Mouse (Mus musculus) midbrain, embryonic 11.5 days (tissue): ENCODE measurements around the gene Nfkbib. TPM values are rescaled to one million over a fixed set of nuclear protein-coding genes. Genes with fewer than 3 reads are reported as not detected.

ENCODE experiments used
- ATAC-seq: fragments of 200-750 bp; cut with Nextera tagmentation; 2 replicates; pipeline ENCODE4 v1.8.0; 2017; ENCODE audit warnings: moderate TSS enrichment, moderate library complexity; ENCODE audit not compliant: low FRiP score
- DNase-seq: peaks from one replicate; pipeline ENCODE4 v3.0.0; 2015; ENCODE audit warnings: low spot score; ENCODE audit errors: missing footprints
- H3K27ac ChIP-seq: fragments of 300-500 bp; sonication (generic); 2 replicates; pipeline ENCODE4 v1.5.1; 2014; ENCODE audit warnings: low read depth, low read length
- H3K27me3 ChIP-seq: fragments of 300-500 bp; sonication (generic); 2 replicates; pipeline ENCODE4 v1.6.1; 2014; ENCODE audit warnings: mild to moderate bottlenecking, low read length, moderate library complexity, mixed read lengths; ENCODE audit not compliant: control insufficient read depth, insufficient read depth
- H3K36me3 ChIP-seq: fragments of 300-500 bp; sonication (generic); 2 replicates; pipeline ENCODE4 v1.6.1; 2014; ENCODE audit warnings: mild to moderate bottlenecking, low read length, moderate library complexity, mixed read lengths; ENCODE audit not compliant: control insufficient read depth, insufficient read depth
- H3K4me1 ChIP-seq: fragments of 300-500 bp; sonication (generic); 2 replicates; pipeline ENCODE4 v1.6.1; 2014; ENCODE audit warnings: low read length; ENCODE audit not compliant: control insufficient read depth, insufficient read depth
- H3K4me2 ChIP-seq: fragments of 300-500 bp; sonication (generic); 2 replicates; pipeline ENCODE4 v1.6.1; 2014; ENCODE audit warnings: mild to moderate bottlenecking, moderate library complexity
- H3K4me3 ChIP-seq: fragments of 300-500 bp; sonication (generic); 2 replicates; pipeline ENCODE4 v1.5.1; 2014; ENCODE audit warnings: low read depth, low read length
- H3K9ac ChIP-seq: fragments of 300-500 bp; sonication (generic); 2 replicates; pipeline ENCODE4 v1.6.1; 2014; ENCODE audit warnings: low read length
- H3K9me3 ChIP-seq: fragments of 300-500 bp; sonication (generic); 2 replicates; pipeline ENCODE4 v1.6.1; 2016; ENCODE audit warnings: low read length; ENCODE audit not compliant: control insufficient read depth
- WGBS: fragments of 180-500 bp; shearing (Covaris S2); extraction: QIAGEN DNeasy Blood & Tissue Kit; methylation state at CpG from one replicate; pipeline ENCODE4 v1.1.7; 2014; 5-methylcytosine and 5-hydroxymethylcytosine counted together
- polyA plus RNA-seq: library from polyadenylated mRNA; unstranded; fragments of >200 nt; fragmentation: Nextera tagmentation; extraction: Ambion mirVana; gene quantifications from 2 replicates; pipeline ENCODE4 v1.2.1, GENCODE M21; 2014

Nfkbib gene
- polyA plus RNA-seq, 1 experiment from 2014 or later, result 43.9 TPM

GRCm38 (mm10) chr7:28765211-28765610 is 2.1 kb downstream of the Nfkbib start:
- H3K9ac ChIP-seq, result no peak overlapping the region
- H3K4me3 ChIP-seq, result peak overlapping the region; percentile 78
- DNase-seq, result no peak

GRCm38 (mm10) chr7:28761907-28762306 is 5.4 kb downstream of the Nfkbib start:
- peaks cover 5% of the 10 kb centered on the region; the same call in 1 of the 2 replicates for H3K36me3 ChIP-seq
- H3K27ac ChIP-seq, result no peak overlapping the region
- no peak overlapping the region for H3K9ac ChIP-seq
- H3K4me2 ChIP-seq, result no peak overlapping the region
- no peak for ATAC-seq
- H3K27me3 ChIP-seq, result no peaks in the 10 kb centered on the region
- H3K4me3 ChIP-seq, result no peak overlapping the region
- no peaks in the 10 kb centered on the region for H3K9me3 ChIP-seq
- peaks cover 7% of the 10 kb centered on the region for H3K4me1 ChIP-seq
- 89% methylated on average over 9 of the region's 9 CpGs for WGBS
- no peak for DNase-seq

More at GRCm38 (mm10) chr7:28765211-28765610, 2.1 kb downstream of the Nfkbib start:
- Histone ChIP-seq H3K27me3 (no peaks in the 10 kb centered on the region), H3K9me3 (no peaks in the 10 kb centered on the region), H3K4me1 (peaks cover 15% of the 10 kb centered on the region), H3K27ac (no peak overlapping the region), H3K36me3 (no peaks in the 10 kb centered on the region; the same call in 1 of the 2 replicates), H3K4me2 (no peak overlapping the region; the same call in 1 of the 2 replicates)
- 88% methylated on average over 6 of the region's 6 CpGs for WGBS
- no peak for ATAC-seq

GRCm38 (mm10) chr7:28758623-28759022 is 8.7 kb downstream of the Nfkbib start:
- peaks cover 9% of the 10 kb centered on the region for H3K27me3 ChIP-seq
- H3K36me3 ChIP-seq, result peaks cover 6% of the 10 kb centered on the region
- no peak overlapping the region for H3K27ac ChIP-seq
- peaks cover 6% of the 10 kb centered on the region for H3K4me1 ChIP-seq
- no peak overlapping the region for H3K9ac ChIP-seq
- no peak overlapping the region for H3K4me3 ChIP-seq
- H3K9me3 ChIP-seq, result no peaks in the 10 kb centered on the region
- no peak overlapping the region for H3K4me2 ChIP-seq
- no peak for DNase-seq
- no peak for ATAC-seq
- WGBS, result 82% methylated on average over 13 of the region's 13 CpGs

- peak; percentile 19; the same call in 1 of the 2 replicates for ATAC-seq
- Histone ChIP-seq H3K9me3 (no peaks in the 10 kb centered on the region), H3K27ac (no peak within 1 kb of the TSS), H3K9ac (0 out of 2 replicates have a peak within 1 kb of the TSS, but pooled peaks have one; percentile 9), H3K4me3 (no peak within 1 kb of the TSS), H3K4me2 (peak within 1 kb of the TSS; percentile 30; the same call in 1 of the 2 replicates), H3K27me3 (peaks cover 9% of the 10 kb centered on the region), H3K4me1 (peaks cover 6% of the 10 kb centered on the region), H3K36me3 (peaks cover 13% of the 10 kb centered on the region)
- DNase-seq, result no peak
- WGBS, result 4% methylated on average over 17 of the region's 17 CpGs
Measured at GRCm38 (mm10) chr7:28756079-28756478, 11.2 kb downstream of the Nfkbib start, which contains the start of gene Ccer2. TSS of gene Ccer2 (plus strand) at chr7:28756174.

GRCm38 (mm10) chr7:28749935-28750334 is 17.4 kb downstream of the Nfkbib start:
- no peak overlapping the region for H3K9ac ChIP-seq
- H3K27ac ChIP-seq, result no peak overlapping the region
- H3K4me3 ChIP-seq, result no peak overlapping the region
- peaks cover 13% of the 10 kb centered on the region for H3K36me3 ChIP-seq
- no peaks in the 10 kb centered on the region for H3K9me3 ChIP-seq
- no peaks in the 10 kb centered on the region for H3K4me1 ChIP-seq
- no peak overlapping the region for H3K4me2 ChIP-seq
- H3K27me3 ChIP-seq, result no peaks in the 10 kb centered on the region
- DNase-seq, result no peak
- WGBS, result 96% methylated on average over 7 of the region's 7 CpGs
- no peak for ATAC-seq

GRCm38 (mm10) chr7:28741709-28742438 is 25.4 kb downstream of the Nfkbib start, which contains the start of the genes Mrps12 and Sars2:
TSS of gene Mrps12 (minus strand) at chr7:28741820.
TSS of gene Sars2 (plus strand) at chr7:28741992.
- Histone ChIP-seq H3K4me1 (peaks cover 10% of the 10 kb centered on the region), H3K9ac (peak within 1 kb of the TSS; percentile 73), H3K27me3 (no peaks in the 10 kb centered on the region), H3K9me3 (no peaks in the 10 kb centered on the region), H3K4me3 (peak within 1 kb of the TSS; percentile 50), H3K27ac (peak within 1 kb of the TSS; percentile 22; the same call in 1 of the 2 replicates), H3K36me3 (peaks cover 5% of the 10 kb centered on the region; the same call in 1 of the 2 replicates), H3K4me2 (peak within 1 kb of the TSS; percentile 84)
- DNase-seq (peak; percentile 99), ATAC-seq (peak; percentile 99)
- WGBS, result 0% methylated on average over 39 of the region's 39 CpGs

GRCm38 (mm10) chr7:28741368-28741708 is 26.0 kb downstream of the Nfkbib start:
- no peaks in the 10 kb centered on the region for H3K27me3 ChIP-seq
- ATAC-seq, result peak; percentile 30
- peak overlapping the region; percentile 73 for H3K9ac ChIP-seq
- whole genome bisulfite sequencing, result 2% methylated on average over 13 of the region's 13 CpGs
- H3K27ac ChIP-seq, result no peak overlapping the region
- no peaks in the 10 kb centered on the region for H3K9me3 ChIP-seq
- peak overlapping the region; percentile 84 for H3K4me2 ChIP-seq
- H3K36me3 ChIP-seq, result peaks cover 5% of the 10 kb centered on the region; the same call in 1 of the 2 replicates
- H3K4me3 ChIP-seq, result peak overlapping the region; percentile 50
- no peak for DNase-seq
- H3K4me1 ChIP-seq, result peaks cover 10% of the 10 kb centered on the region

- Histone ChIP-seq H3K4me2 (peak overlapping the region; percentile 84), H3K27ac (no peak overlapping the region), H3K36me3 (peaks cover 3% of the 10 kb centered on the region; the same call in 1 of the 2 replicates), H3K9me3 (no peaks in the 10 kb centered on the region), H3K4me1 (peaks cover 10% of the 10 kb centered on the region), H3K9ac (peak overlapping the region; percentile 73), H3K27me3 (no peaks in the 10 kb centered on the region), H3K4me3 (peak overlapping the region; percentile 50)
- ATAC-seq, result no peak
- WGBS, result 48% methylated on average over 9 of the region's 9 CpGs
- no peak for DNase-seq
Measured at GRCm38 (mm10) chr7:28740949-28741348, 26.4 kb downstream of the Nfkbib start.

GRCm38 (mm10) chr7:28739829-28740228 is 27.5 kb downstream of the Nfkbib start:
- Histone ChIP-seq H3K4me1 (peaks cover 10% of the 10 kb centered on the region), H3K27ac (no peak overlapping the region), H3K4me3 (no peak overlapping the region), H3K9ac (no peak overlapping the region), H3K4me2 (no peak overlapping the region), H3K36me3 (0 out of 2 replicates have a peak, but pooled peaks cover 3% of the 10 kb centered on the region), H3K9me3 (no peaks in the 10 kb centered on the region), H3K27me3 (no peaks in the 10 kb centered on the region)
- 95% methylated on average over 21 of the region's 21 CpGs for WGBS
- ATAC-seq (no peak), DNase-seq (peak; percentile 35)
